Mouse (Mus musculus) embryonic fibroblast, embryonic 13.5 days (primary cell): ENCODE data around the gene Cox15.

Experiments
- CTCF ChIP-seq: IDR thresholded peaks from 2 replicates; pipeline ENCODE4 v1.5.1; 2011; ENCODE audit warnings: mild to moderate bottlenecking, control low read depth, low read length, moderate library complexity, borderline replicate concordance; ENCODE audit not compliant: insufficient read depth
- POLR2A ChIP-seq: IDR thresholded peaks from 2 replicates; pipeline ENCODE4 v1.6.1; 2011; ENCODE audit warnings: low read depth, mild to moderate bottlenecking, control low read depth, low read length, moderate library complexity

DNA sequence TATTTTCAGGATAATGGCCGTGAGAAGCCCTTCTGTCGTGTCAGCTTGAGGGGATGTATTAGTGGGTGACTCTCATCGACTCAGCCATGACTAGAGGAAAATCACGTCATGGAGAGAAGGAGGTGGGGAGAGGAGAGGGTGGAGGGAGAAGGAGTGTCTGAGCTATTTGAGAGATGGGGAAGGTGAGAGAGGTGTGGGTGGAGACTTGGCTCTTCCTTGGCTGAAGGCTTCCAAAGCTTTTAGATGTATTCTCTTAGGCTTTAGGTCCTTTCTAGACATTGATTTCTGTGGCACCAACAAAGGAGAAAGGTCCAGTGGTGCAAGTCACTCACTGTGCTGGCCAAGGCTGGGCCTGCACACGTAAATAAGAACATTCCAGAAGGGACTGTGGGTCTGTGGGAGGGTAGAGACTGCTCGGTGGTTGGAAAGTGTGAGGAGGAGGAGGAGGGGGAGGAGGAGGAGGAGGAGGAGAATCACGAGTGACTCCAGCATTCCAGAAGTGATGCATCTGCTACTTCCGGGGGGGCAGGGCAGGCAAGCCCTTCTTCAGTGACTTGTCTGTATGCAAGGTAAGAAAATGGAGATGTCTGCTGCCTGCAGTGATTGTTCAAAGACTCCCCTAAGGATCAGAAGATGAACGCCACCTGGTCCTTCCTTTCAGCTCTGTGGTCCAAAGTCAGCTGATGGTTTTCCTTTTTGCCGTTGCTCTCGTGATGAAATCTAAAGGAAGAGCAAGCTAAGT is 53.6 kb downstream of the Cox15 start:
- TF ChIP-seq CTCF (no peak), POLR2A (no peak)
